Mouse (Mus musculus) forebrain, embryonic 15.5 days (tissue): Measurements from ENCODE around the gene Phlpp2. TPM values are rescaled to one million over a fixed set of nuclear protein-coding genes. Genes with fewer than 3 reads are reported as not detected.

ENCODE experiments used
- ATAC-seq: fragments of 200-750 bp; cut with Nextera tagmentation; replicated peaks from 2 replicates; pipeline ENCODE4 v1.8.0; 2017; ENCODE audit warnings: mild to moderate bottlenecking, moderate TSS enrichment, moderate library complexity
- H3K27ac ChIP-seq: fragments of 300-500 bp; sonication (generic); replicated peaks from 2 replicates; pipeline ENCODE4 v1.5.1; 2015; ENCODE audit warnings: mild to moderate bottlenecking, inconsistent platforms
- H3K27me3 ChIP-seq: fragments of 300-500 bp; sonication (generic); 2 replicates; pipeline ENCODE4 v1.6.1; 2015; ENCODE audit warnings: inconsistent platforms
- H3K36me3 ChIP-seq: fragments of 300-500 bp; sonication (generic); 2 replicates; pipeline ENCODE4 v1.6.1; 2015; ENCODE audit warnings: mild to moderate bottlenecking, inconsistent platforms
- H3K4me1 ChIP-seq: fragments of 300-500 bp; sonication (generic); 2 replicates; pipeline ENCODE4 v1.6.1; 2015; ENCODE audit warnings: inconsistent platforms
- H3K4me2 ChIP-seq: fragments of 300-500 bp; sonication (generic); replicated peaks from 2 replicates; pipeline ENCODE4 v1.6.1; 2015; ENCODE audit warnings: mild to moderate bottlenecking, inconsistent platforms
- H3K4me3 ChIP-seq: fragments of 300-500 bp; sonication (generic); 2 replicates; pipeline ENCODE4 v1.5.1; 2015; ENCODE audit warnings: mild to moderate bottlenecking, inconsistent platforms
- H3K9ac ChIP-seq: fragments of 300-500 bp; sonication (generic); replicated peaks from 2 replicates; pipeline ENCODE4 v1.6.1; 2015; ENCODE audit warnings: mild to moderate bottlenecking, inconsistent platforms
- H3K9me3 ChIP-seq: fragments of 300-500 bp; sonication (generic); 2 replicates; pipeline ENCODE4 v1.6.1; 2016; ENCODE audit warnings: inconsistent platforms
- WGBS: fragments of 180-500 bp; shearing (Covaris S2); methylation state at CpG from one replicate; pipeline ENCODE4 v1.1.7; 2015; ENCODE audit warnings: mixed read lengths; 5-methylcytosine and 5-hydroxymethylcytosine counted together
- polyA plus RNA-seq: library from polyadenylated mRNA; unstranded; fragments of >200 nt; fragmentation: Nextera tagmentation; extraction: Ambion mirVana; gene quantifications from 2 replicates; pipeline ENCODE4 v1.2.1, GENCODE M21; 2015

The Phlpp2 gene
- 4.0 and 4.9 TPM in 2 replicates for polyA plus RNA-seq

GRCm38 (mm10) chr8:109868003-109868679 is at the start of gene Phlpp2:
Gene Phlpp2, plus strand, starts transcription at chr8:109868542.
- peak; percentile 98 for ATAC-seq
- Histone ChIP-seq H3K4me3 (peak within 1 kb of the TSS; percentile 99), H3K4me1 (peaks cover 18% of the 10 kb centered on the region), H3K27ac (peak within 1 kb of the TSS; percentile 92), H3K9ac (peak within 1 kb of the TSS; percentile 96), H3K36me3 (0 out of 2 replicates have a peak, but pooled peaks cover 2% of the 10 kb centered on the region), H3K9me3 (no peaks in the 10 kb centered on the region), H3K4me2 (peak within 1 kb of the TSS; percentile 85), H3K27me3 (no peaks in the 10 kb centered on the region)
- 1% methylated on average over 42 of the region's 42 CpGs for WGBS

DNA sequence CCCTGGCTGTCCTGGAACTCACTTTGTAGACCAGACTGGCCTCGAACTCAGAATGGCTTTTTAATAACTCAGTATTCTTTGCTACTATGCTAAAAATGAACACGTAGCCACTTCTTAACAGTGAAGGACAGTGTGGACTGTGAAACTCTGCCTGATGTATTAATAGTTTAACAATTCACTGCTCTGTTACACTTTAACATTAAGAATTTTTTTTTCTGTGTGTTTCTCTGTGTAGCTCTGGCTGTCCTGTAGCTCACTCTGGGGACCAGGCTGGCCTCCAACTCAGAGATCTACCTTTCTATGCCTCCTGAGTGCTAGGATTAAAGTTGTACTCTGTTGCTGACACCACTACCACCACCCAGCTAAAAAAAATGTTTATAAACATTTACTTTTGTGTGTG is 44.8 kb upstream of the Phlpp2 start:
- Histone ChIP-seq H3K9me3 (no peaks in the 10 kb centered on the region), H3K4me2 (no peak overlapping the region), H3K4me3 (no peak overlapping the region), H3K27me3 (no peaks in the 10 kb centered on the region), H3K9ac (no peak overlapping the region), H3K4me1 (no peaks in the 10 kb centered on the region), H3K36me3 (peaks cover 4% of the 10 kb centered on the region; the same call in 1 of the 2 replicates), H3K27ac (no peak overlapping the region)
- ATAC-seq = no peak
- WGBS = 96% methylated on average over 2 of the region's 2 CpGs

GRCm38 (mm10) chr8:109839822-109840221 is 28.5 kb upstream of the Phlpp2 start:
- Histone ChIP-seq H3K27ac (no peak overlapping the region), H3K4me2 (no peak overlapping the region), H3K9me3 (no peaks in the 10 kb centered on the region), H3K4me3 (no peak overlapping the region), H3K4me1 (no peaks in the 10 kb centered on the region), H3K36me3 (peaks cover 28% of the 10 kb centered on the region), H3K9ac (no peak overlapping the region), H3K27me3 (no peaks in the 10 kb centered on the region)
- ATAC-seq = no peak
- 95% methylated on average over 2 of the region's 2 CpGs for WGBS

- Histone ChIP-seq H3K36me3 (peaks cover 35% of the 10 kb centered on the region), H3K4me3 (no peak overlapping the region), H3K27me3 (no peaks in the 10 kb centered on the region), H3K27ac (no peak overlapping the region), H3K9ac (no peak overlapping the region), H3K4me2 (no peak overlapping the region), H3K9me3 (no peaks in the 10 kb centered on the region), H3K4me1 (no peaks in the 10 kb centered on the region)
- WGBS = 86% methylated on average over 1 of the region's 1 CpGs
- ATAC-seq = no peak
Measured at GRCm38 (mm10) chr8:109842468-109842867, 25.9 kb upstream of the Phlpp2 start.

GRCm38 (mm10) chr8:109847866-109848265 is 20.5 kb upstream of the Phlpp2 start:
- H3K27me3 ChIP-seq = no peaks in the 10 kb centered on the region
- H3K36me3 ChIP-seq = peaks cover 59% of the 10 kb centered on the region
- H3K27ac ChIP-seq = no peak overlapping the region
- H3K4me3 ChIP-seq = no peak overlapping the region
- no peak overlapping the region for H3K9ac ChIP-seq
- H3K4me1 ChIP-seq = no peaks in the 10 kb centered on the region
- H3K4me2 ChIP-seq = no peak overlapping the region
- WGBS = 94% methylated on average over 2 of the region's 2 CpGs
- no peaks in the 10 kb centered on the region for H3K9me3 ChIP-seq
- no peak for ATAC-seq

- WGBS = 85% methylated on average over 3 of the region's 3 CpGs
- Histone ChIP-seq H3K4me1 (no peaks in the 10 kb centered on the region), H3K36me3 (peaks cover 56% of the 10 kb centered on the region), H3K9me3 (no peaks in the 10 kb centered on the region), H3K27ac (no peak overlapping the region), H3K9ac (no peak overlapping the region), H3K4me3 (no peak overlapping the region), H3K4me2 (no peak overlapping the region), H3K27me3 (no peaks in the 10 kb centered on the region)
- no peak for ATAC-seq
Measured at GRCm38 (mm10) chr8:109848981-109849380, 19.4 kb upstream of the Phlpp2 start.

DNA sequence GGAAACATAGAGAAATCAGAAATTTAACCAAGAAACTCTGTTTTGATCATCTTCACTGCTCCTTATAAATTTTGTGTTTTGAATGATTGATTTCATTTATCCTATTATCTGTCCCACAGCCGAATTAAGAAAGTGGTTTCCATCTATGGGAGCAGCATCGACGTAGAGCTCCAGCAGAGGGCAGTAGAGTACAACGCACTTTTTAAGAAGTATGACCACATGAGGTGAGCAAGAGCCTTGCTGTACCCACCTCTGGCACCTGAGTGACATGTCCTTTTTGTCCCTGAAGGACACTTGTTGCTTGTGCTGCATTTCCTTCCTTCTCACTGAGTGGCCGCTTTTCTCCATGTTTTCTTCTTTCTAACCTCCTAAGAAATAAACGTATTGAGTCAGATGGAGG is 14.9 kb upstream of the Phlpp2 start:
- no peaks in the 10 kb centered on the region for H3K27me3 ChIP-seq
- no peaks in the 10 kb centered on the region for H3K4me1 ChIP-seq
- no peaks in the 10 kb centered on the region for H3K9me3 ChIP-seq
- 40% methylated on average over 6 of the region's 6 CpGs for WGBS
- H3K27ac ChIP-seq = no peak overlapping the region
- H3K4me2 ChIP-seq = no peak overlapping the region
- H3K9ac ChIP-seq = no peak overlapping the region
- H3K4me3 ChIP-seq = no peak overlapping the region
- no peak for ATAC-seq
- H3K36me3 ChIP-seq = peaks cover 64% of the 10 kb centered on the region

- Histone ChIP-seq H3K4me1 (no peaks in the 10 kb centered on the region), H3K27me3 (no peaks in the 10 kb centered on the region), H3K27ac (no peak overlapping the region), H3K4me2 (no peak overlapping the region), H3K4me3 (no peak overlapping the region), H3K36me3 (peaks cover 64% of the 10 kb centered on the region), H3K9me3 (no peaks in the 10 kb centered on the region), H3K9ac (no peak overlapping the region)
- ATAC-seq = no peak
- WGBS = 94% methylated on average over 4 of the region's 4 CpGs
Measured at GRCm38 (mm10) chr8:109854522-109854921, 13.8 kb upstream of the Phlpp2 start.

DNA sequence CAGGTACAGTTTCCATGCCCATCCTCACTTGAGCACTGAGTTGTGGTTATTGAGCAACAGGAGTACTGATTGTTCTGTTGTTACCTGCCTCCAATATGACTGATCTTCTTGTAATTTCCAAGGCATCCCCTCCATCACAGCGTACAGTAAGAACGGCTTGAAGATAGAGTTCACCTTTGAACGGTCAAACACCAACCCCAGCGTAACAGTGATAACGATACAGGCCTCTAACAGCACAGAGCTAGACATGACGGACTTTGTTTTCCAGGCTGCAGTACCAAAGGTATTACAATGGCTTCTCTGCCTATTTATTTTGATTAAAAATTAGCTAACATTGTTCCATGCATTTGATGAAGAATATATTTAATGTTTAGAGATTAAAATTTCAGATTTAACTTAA is 12.9 kb upstream of the Phlpp2 start:
- Histone ChIP-seq H3K27me3 (no peaks in the 10 kb centered on the region), H3K9me3 (no peaks in the 10 kb centered on the region), H3K4me2 (no peak overlapping the region), H3K36me3 (peaks cover 64% of the 10 kb centered on the region), H3K4me3 (no peak overlapping the region), H3K4me1 (no peaks in the 10 kb centered on the region), H3K9ac (no peak overlapping the region), H3K27ac (no peak overlapping the region)
- WGBS = 97% methylated on average over 6 of the region's 6 CpGs
- no peak for ATAC-seq

- no peak overlapping the region for H3K27ac ChIP-seq
- ATAC-seq = no peak
- no peak overlapping the region for H3K4me3 ChIP-seq
- no peaks in the 10 kb centered on the region for H3K9me3 ChIP-seq
- H3K4me1 ChIP-seq = peaks cover 5% of the 10 kb centered on the region
- no peak overlapping the region for H3K4me2 ChIP-seq
- H3K9ac ChIP-seq = no peak overlapping the region
- peaks cover 40% of the 10 kb centered on the region for H3K36me3 ChIP-seq
- WGBS = 84% methylated on average over 2 of the region's 2 CpGs
- no peaks in the 10 kb centered on the region for H3K27me3 ChIP-seq
Measured at GRCm38 (mm10) chr8:109863398-109863797, 4.9 kb upstream of the Phlpp2 start.

DNA sequence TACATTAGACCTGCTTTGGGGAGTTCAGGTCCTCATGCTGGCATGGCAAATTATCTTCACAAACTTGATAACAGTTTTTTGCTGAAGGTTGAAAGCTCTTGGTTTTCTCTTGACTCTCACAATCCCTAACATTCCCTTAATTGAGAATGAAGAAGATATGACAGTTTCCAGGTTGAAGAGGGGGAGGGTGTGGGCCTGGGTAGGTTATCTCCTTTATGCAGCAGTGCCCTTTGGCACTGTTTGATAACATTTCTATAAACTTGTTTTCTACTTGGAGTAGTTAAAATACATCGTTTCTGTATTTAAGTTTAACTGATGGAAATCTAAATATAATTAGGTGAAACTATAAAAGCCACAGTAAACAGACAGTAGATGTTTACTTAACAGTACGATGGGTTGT is 3.5 kb upstream of the Phlpp2 start:
- ATAC-seq = no peak
- peaks cover 33% of the 10 kb centered on the region for H3K36me3 ChIP-seq
- no peaks in the 10 kb centered on the region for H3K27me3 ChIP-seq
- H3K27ac ChIP-seq = no peak overlapping the region
- no peak overlapping the region for H3K4me3 ChIP-seq
- no peak overlapping the region for H3K9ac ChIP-seq
- H3K4me1 ChIP-seq = peaks cover 11% of the 10 kb centered on the region
- H3K4me2 ChIP-seq = no peak overlapping the region
- no peaks in the 10 kb centered on the region for H3K9me3 ChIP-seq
- 94% methylated on average over 2 of the region's 2 CpGs for WGBS

- 81% methylated on average over 4 of the region's 4 CpGs for WGBS
- no peak overlapping the region for H3K27ac ChIP-seq
- no peak overlapping the region for H3K4me2 ChIP-seq
- peaks cover 26% of the 10 kb centered on the region for H3K36me3 ChIP-seq
- no peak for ATAC-seq
- H3K4me1 ChIP-seq = peaks cover 18% of the 10 kb centered on the region
- no peaks in the 10 kb centered on the region for H3K27me3 ChIP-seq
- H3K4me3 ChIP-seq = no peak overlapping the region
- H3K9me3 ChIP-seq = no peaks in the 10 kb centered on the region
- no peak overlapping the region for H3K9ac ChIP-seq
Measured at GRCm38 (mm10) chr8:109865536-109865935, 2.8 kb upstream of the Phlpp2 start.

DNA sequence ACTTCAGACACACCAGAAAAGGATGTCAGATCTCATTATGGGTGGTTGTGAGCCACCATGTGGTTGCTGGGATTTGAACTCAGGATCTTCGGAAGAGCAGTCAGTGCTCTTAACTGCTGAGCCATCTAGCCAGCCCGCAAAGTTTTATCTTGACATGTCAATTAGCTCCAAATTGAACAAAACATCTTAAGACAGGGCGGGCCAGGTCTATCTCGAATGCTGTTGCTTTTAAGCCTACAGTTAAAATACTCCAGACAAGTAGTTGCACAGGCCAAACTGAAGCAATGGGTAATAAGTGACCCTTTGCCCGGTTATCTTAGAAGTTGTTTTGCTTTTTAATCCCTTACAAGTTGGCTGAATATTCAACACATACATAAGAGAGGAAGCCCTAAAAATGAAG is 1.7 kb upstream of the Phlpp2 start:
- H3K4me3 ChIP-seq = no peak overlapping the region
- no peak overlapping the region for H3K9ac ChIP-seq
- H3K27me3 ChIP-seq = no peaks in the 10 kb centered on the region
- H3K27ac ChIP-seq = no peak overlapping the region
- no peak overlapping the region for H3K4me2 ChIP-seq
- WGBS = 92% methylated on average over 5 of the region's 5 CpGs
- H3K4me1 ChIP-seq = peaks cover 18% of the 10 kb centered on the region
- ATAC-seq = no peak
- peaks cover 17% of the 10 kb centered on the region for H3K36me3 ChIP-seq
- H3K9me3 ChIP-seq = no peaks in the 10 kb centered on the region
